Mouse (Mus musculus): Measurements from ENCODE around the gene Gm49450.
"Not testable (repeated sequence)": the region's sequence is repeated elsewhere in the genome, so short reads cannot be mapped to it uniquely, and the experiment has no call there.

Gm49450 gene

GRCm38 (mm10) chr15:98930017-98930734 is 23.2 kb downstream of the Gm49450 start:
- in situ Hi-C loops (cut with MboI, MseI) = loop anchor here (5.0 kb wide), 1 partner anchor 102 kb away; no protein-coding TSS in a partner anchor

GRCm38 (mm10) chr15:98928598-98929240 is 24.6 kb downstream of the Gm49450 start:
- in situ Hi-C loops (cut with MboI, MseI) = no loop called here

GRCm38 (mm10) chr15:98927566-98927965 is 25.8 kb downstream of the Gm49450 start:
- in situ Hi-C loops (cut with MboI, MseI) = no loop called here

- in situ Hi-C loops (cut with MboI, MseI) = loop anchor here (5.0 kb wide), 1 partner anchor 37 kb away; no protein-coding TSS in a partner anchor
Observed at GRCm38 (mm10) chr15:98924682-98925081, 28.7 kb downstream of the Gm49450 start.

GRCm38 (mm10) chr15:98923031-98923537 is 30.3 kb downstream of the Gm49450 start:
- in situ Hi-C loops (cut with MboI, MseI) = loop anchor here (5.0 kb wide), 1 partner anchor 36 kb away; no protein-coding TSS in a partner anchor

- in situ Hi-C loops (cut with MboI, MseI) = loop anchor here (5.0 kb wide), 1 partner anchor 35 kb away; no protein-coding TSS in a partner anchor
Observed at GRCm38 (mm10) chr15:98922581-98922980, 30.8 kb downstream of the Gm49450 start.

- in situ Hi-C loops (cut with MboI, MseI) = loop anchor here (5.0 kb wide), 1 partner anchor 34 kb away; no protein-coding TSS in a partner anchor
Observed at GRCm38 (mm10) chr15:98921510-98921909, 31.8 kb downstream of the Gm49450 start.

GRCm38 (mm10) chr15:98918499-98918895 is 34.9 kb downstream of the Gm49450 start:
- in situ Hi-C loops (cut with MboI, MseI) = not testable (repeated sequence)

GRCm38 (mm10) chr15:98917538-98918498 is 35.5 kb downstream of the Gm49450 start, which contains the start of gene Lmbr1l:
Gene Lmbr1l (minus strand): TSS chr15:98918231.
- in situ Hi-C loops (cut with MboI, MseI) = no loop called here

- in situ Hi-C loops (cut with MboI, MseI) = no loop called here
Observed at GRCm38 (mm10) chr15:98917091-98917490, 36.3 kb downstream of the Gm49450 start.

- in situ Hi-C loops (cut with MboI, MseI) = no loop called here
Observed at GRCm38 (mm10) chr15:98916016-98916415, 37.3 kb downstream of the Gm49450 start.

GRCm38 (mm10) chr15:98914903-98915302 is 38.4 kb downstream of the Gm49450 start:
- in situ Hi-C loops (cut with MboI, MseI) = no loop called here

GRCm38 (mm10) chr15:98904692-98905091 is 48.7 kb downstream of the Gm49450 start:
- in situ Hi-C loops (cut with MboI, MseI) = no loop called here

- in situ Hi-C loops (cut with MboI, MseI) = no loop called here
Observed at GRCm38 (mm10) chr15:98902600-98902999, 50.8 kb downstream of the Gm49450 start.

GRCm38 (mm10) chr15:98901530-98901929 is 51.8 kb downstream of the Gm49450 start:
- in situ Hi-C loops (cut with MboI, MseI) = no loop called here

- in situ Hi-C loops (cut with MboI, MseI) = loop anchor here (5.0 to 10.0 kb wide), 2 partner anchors 104 to 1177 kb away; no protein-coding TSS in a partner anchor
Observed at GRCm38 (mm10) chr15:98897928-98898800, 55.2 kb downstream of the Gm49450 start, which contains the start of gene Dhh. Gene Dhh (minus strand): TSS chr15:98898540.

GRCm38 (mm10) chr15:98897495-98897894 is 55.9 kb downstream of the Gm49450 start:
- in situ Hi-C loops (cut with MboI, MseI) = loop anchor here (5.0 to 10.0 kb wide), 2 partner anchors 105 to 1177 kb away; no protein-coding TSS in a partner anchor

- in situ Hi-C loops (cut with MboI, MseI) = loop anchor here (5.0 to 10.0 kb wide), 2 partner anchors 106 to 1179 kb away; no protein-coding TSS in a partner anchor
Observed at GRCm38 (mm10) chr15:98895635-98896589, 57.4 kb downstream of the Gm49450 start.
